Mouse (Mus musculus): ENCODE measurements at regions not wholly inside any gene's neighbourhood (a gene's known extent, or its start where the extent isn't known, plus 50 kb on each side); places are given as distances from the start of the nearest gene placed in this dataset.

- no peaks in the 10 kb centered on the region for H3K79me2 ChIP-seq (ENCODE audit: control insufficient read depth, insufficient read depth)
- H3K4me3 ChIP-seq, result no peak overlapping the region
- no peaks in the 10 kb centered on the region for H3K27me3 ChIP-seq (ENCODE audit: control insufficient read depth, insufficient read depth, insufficient read length)
- no peak overlapping the region for H3ac ChIP-seq (ENCODE audit: control insufficient read depth, insufficient read length)
- H3K4me2 ChIP-seq (ENCODE audit: low read depth), result no peak overlapping the region
- TF ChIP-seq REST (IDR thresholded peaks at IDR 0.05; ENCODE audit: insufficient read depth, insufficient read length), result no peak
- TF ChIP-seq TCF12 (IDR thresholded peaks at IDR 0.05; ENCODE audit: insufficient read depth, poor library complexity, severe bottlenecking), result no peak
- TF ChIP-seq POLR2A (IDR thresholded peaks at IDR 0.05; ENCODE audit: insufficient read length, low read depth), result no peak
- TF ChIP-seq USF1 (IDR thresholded peaks at IDR 0.05; ENCODE audit: low read depth), result no peak
- no peak for TF ChIP-seq E2F4 (IDR thresholded peaks at IDR 0.05; ENCODE audit: insufficient read depth)
- TF ChIP-seq TCF3 (IDR thresholded peaks at IDR 0.05; ENCODE audit: insufficient read length, low read depth), result no peak
- no peak for TF ChIP-seq POLR2AphosphoS2 (IDR thresholded peaks at IDR 0.05; ENCODE audit: insufficient read length, low read depth)
- TF ChIP-seq SRF (IDR thresholded peaks at IDR 0.05; ENCODE audit: control insufficient read depth, insufficient read length, low read depth), result no peak
- no peak for TF ChIP-seq MYOD1 (IDR thresholded peaks at IDR 0.05; ENCODE audit: control insufficient read depth in 1 of 3, insufficient read length in 2 of 3, low read depth in 2 of 3)
- TF ChIP-seq CEBPB (IDR thresholded peaks at IDR 0.05; ENCODE audit: insufficient read depth, poor library complexity, severe bottlenecking), result no peak
- no peaks in the 10 kb centered on the region for H3K36me3 ChIP-seq (ENCODE audit: control insufficient read depth, insufficient read depth)
These were observed 86.3 kb downstream of the Cavin4 start for GRCm38 (mm10) chr4:48749566-48749965.

GRCm38 (mm10) chr4:48750087-48750486, 86.8 kb downstream of the Cavin4 start:
- Histone ChIP-seq H3K27me3 (ENCODE audit: control insufficient read depth, insufficient read depth, insufficient read length) (no peaks in the 10 kb centered on the region), H3K36me3 (ENCODE audit: control insufficient read depth, insufficient read depth) (no peaks in the 10 kb centered on the region), H3K79me2 (ENCODE audit: control insufficient read depth, insufficient read depth) (no peaks in the 10 kb centered on the region), H3K4me3 (no peak overlapping the region), H3ac (ENCODE audit: control insufficient read depth, insufficient read length) (no peak overlapping the region), H3K4me2 (ENCODE audit: low read depth) (no peak overlapping the region)
- TF ChIP-seq CEBPB (IDR thresholded peaks at IDR 0.05; ENCODE audit: insufficient read depth, poor library complexity, severe bottlenecking) (no peak), POLR2AphosphoS2 (IDR thresholded peaks at IDR 0.05; ENCODE audit: insufficient read length, low read depth) (no peak), TCF3 (IDR thresholded peaks at IDR 0.05; ENCODE audit: insufficient read length, low read depth) (no peak), TCF12 (IDR thresholded peaks at IDR 0.05; ENCODE audit: insufficient read depth, poor library complexity, severe bottlenecking) (no peak), POLR2A (IDR thresholded peaks at IDR 0.05; ENCODE audit: insufficient read length, low read depth) (no peak), SRF (IDR thresholded peaks at IDR 0.05; ENCODE audit: control insufficient read depth, insufficient read length, low read depth) (no peak), REST (IDR thresholded peaks at IDR 0.05; ENCODE audit: insufficient read depth, insufficient read length) (no peak), MYOD1 (IDR thresholded peaks at IDR 0.05; ENCODE audit: control insufficient read depth in 1 of 3, insufficient read length in 2 of 3, low read depth in 2 of 3) (no peak), E2F4 (IDR thresholded peaks at IDR 0.05; ENCODE audit: insufficient read depth) (no peak), MYOG (IDR thresholded peaks at IDR 0.05; ENCODE audit: control insufficient read depth in 1 of 3, insufficient read depth in 1 of 3, insufficient read length in 2 of 3, low read depth in 2 of 3) (no peak)

- H3K4me2 ChIP-seq (ENCODE audit: low read depth), result peak overlapping the region; percentile 82
These were observed 91.3 kb downstream of the Cavin4 start for GRCm38 (mm10) chr4:48754466-48755171.

GRCm38 (mm10) chr4:48760625-48761024, 97.3 kb downstream of the Cavin4 start:
- no peak overlapping the region for H3K4me3 ChIP-seq
- no peaks in the 10 kb centered on the region for H3K36me3 ChIP-seq (ENCODE audit: control insufficient read depth, insufficient read depth)
- H3K27me3 ChIP-seq (ENCODE audit: control insufficient read depth, insufficient read depth, insufficient read length), result no peaks in the 10 kb centered on the region
- no peaks in the 10 kb centered on the region for H3K79me2 ChIP-seq (ENCODE audit: control insufficient read depth, insufficient read depth)
- H3K4me2 ChIP-seq (ENCODE audit: low read depth), result no peak overlapping the region
- H3ac ChIP-seq (ENCODE audit: control insufficient read depth, insufficient read length), result no peak overlapping the region
- TF ChIP-seq REST (IDR thresholded peaks at IDR 0.05; ENCODE audit: insufficient read depth, insufficient read length), result no peak
- no peak for TF ChIP-seq MAX (IDR thresholded peaks at IDR 0.05; ENCODE audit: low read depth)
- TF ChIP-seq POLR2A (IDR thresholded peaks at IDR 0.05; ENCODE audit: insufficient read length, low read depth), result no peak
- no peak for TF ChIP-seq POLR2AphosphoS2 (IDR thresholded peaks at IDR 0.05; ENCODE audit: insufficient read length, low read depth)
- no peak for TF ChIP-seq MYOD1 (IDR thresholded peaks at IDR 0.05; ENCODE audit: control insufficient read depth in 1 of 3, insufficient read length in 2 of 3, low read depth in 2 of 3)
- no peak for TF ChIP-seq CEBPB (IDR thresholded peaks at IDR 0.05; ENCODE audit: insufficient read depth, poor library complexity, severe bottlenecking)
- TF ChIP-seq TCF3 (IDR thresholded peaks at IDR 0.05; ENCODE audit: insufficient read length, low read depth), result no peak
- TF ChIP-seq TCF12 (IDR thresholded peaks at IDR 0.05; ENCODE audit: insufficient read depth, poor library complexity, severe bottlenecking), result no peak
- TF ChIP-seq SRF (IDR thresholded peaks at IDR 0.05; ENCODE audit: control insufficient read depth, insufficient read length, low read depth), result no peak
- TF ChIP-seq E2F4 (IDR thresholded peaks at IDR 0.05; ENCODE audit: insufficient read depth), result no peak
- no peak for TF ChIP-seq USF1 (IDR thresholded peaks at IDR 0.05; ENCODE audit: low read depth)

More at GRCm38 (mm10) chr4:48754466-48755171, 91.3 kb downstream of the Cavin4 start:
- peak; percentile 75 for TF ChIP-seq TCF3 (IDR thresholded peaks at IDR 0.05; ENCODE audit: insufficient read length, low read depth)
- TF ChIP-seq POLR2A (IDR thresholded peaks at IDR 0.05; ENCODE audit: insufficient read length, low read depth), result no peak
- no peak for TF ChIP-seq E2F4 (IDR thresholded peaks at IDR 0.05; ENCODE audit: insufficient read depth)
- peak; percentile 93 for TF ChIP-seq TCF12 (IDR thresholded peaks at IDR 0.05; ENCODE audit: insufficient read depth, poor library complexity, severe bottlenecking)
- peak; percentile 77 to 96 (median 95) for TF ChIP-seq MYOG (IDR thresholded peaks at IDR 0.05; ENCODE audit: control insufficient read depth in 1 of 3, insufficient read depth in 1 of 3, insufficient read length in 2 of 3, low read depth in 2 of 3)
- TF ChIP-seq SRF (IDR thresholded peaks at IDR 0.05; ENCODE audit: control insufficient read depth, insufficient read length, low read depth), result no peak
- 0 out of 2 replicates have a peak, but pooled peaks have one; percentile 48 for TF ChIP-seq CEBPB (IDR thresholded peaks at IDR 0.05; ENCODE audit: insufficient read depth, poor library complexity, severe bottlenecking)
- TF ChIP-seq POLR2AphosphoS2 (IDR thresholded peaks at IDR 0.05; ENCODE audit: insufficient read length, low read depth), result no peak
- no peak for TF ChIP-seq USF1 (IDR thresholded peaks at IDR 0.05; ENCODE audit: low read depth)
- no peak for TF ChIP-seq MAX (IDR thresholded peaks at IDR 0.05; ENCODE audit: low read depth)
- no peak for TF ChIP-seq REST (IDR thresholded peaks at IDR 0.05; ENCODE audit: insufficient read depth, insufficient read length)
- TF ChIP-seq MYOD1 (IDR thresholded peaks at IDR 0.05; ENCODE audit: control insufficient read depth in 1 of 3, insufficient read length in 2 of 3, low read depth in 2 of 3), result peak; percentile 74 to 97 (median 92)
- Histone ChIP-seq H3K4me3 (no peak overlapping the region), H3ac (ENCODE audit: control insufficient read depth, insufficient read length) (no peak overlapping the region), H3K27me3 (ENCODE audit: control insufficient read depth, insufficient read depth, insufficient read length) (no peaks in the 10 kb centered on the region), H3K36me3 (ENCODE audit: control insufficient read depth, insufficient read depth) (no peaks in the 10 kb centered on the region), H3K79me2 (ENCODE audit: control insufficient read depth, insufficient read depth) (no peaks in the 10 kb centered on the region)

Measured in myocyte (in vitro differentiated cells).